Mouse (Mus musculus) testis, postnatal 10 days (tissue): ENCODE measurements at regions not wholly inside any gene's neighbourhood (a gene's known extent, or its start where the extent isn't known, plus 50 kb on each side); places are given as distances from the start of the nearest gene placed in this dataset.
A peak's percentile ranks its signal among the peaks of the same experiment; 100 is the strongest.

Experiments used
- DNase-seq: peaks from one replicate; pipeline ENCODE4 v3.0.0; 2021; ENCODE audit warnings: low spot score

DNA sequence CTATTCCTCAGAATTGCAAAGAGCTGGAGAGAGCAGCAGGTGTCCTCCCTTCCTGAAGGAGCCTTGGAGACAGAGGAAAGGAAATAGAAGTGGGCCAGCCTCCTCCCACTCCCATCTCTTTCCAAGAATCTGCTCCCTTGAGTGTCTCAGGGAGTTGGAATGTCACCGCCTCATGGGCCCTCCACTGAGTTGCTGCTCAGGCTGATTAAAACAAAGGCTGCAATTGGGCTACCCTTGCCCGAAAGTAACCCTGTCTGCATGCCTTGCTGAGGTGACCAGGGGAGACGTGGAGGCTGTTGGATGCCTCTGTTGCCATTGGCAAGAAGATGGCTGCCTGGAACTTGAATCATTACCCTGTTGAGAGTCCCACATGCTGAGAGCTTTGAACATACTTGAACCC, 59.7 kb upstream of the Abca1 start:
- peak; percentile 50 for DNase-seq

DNA sequence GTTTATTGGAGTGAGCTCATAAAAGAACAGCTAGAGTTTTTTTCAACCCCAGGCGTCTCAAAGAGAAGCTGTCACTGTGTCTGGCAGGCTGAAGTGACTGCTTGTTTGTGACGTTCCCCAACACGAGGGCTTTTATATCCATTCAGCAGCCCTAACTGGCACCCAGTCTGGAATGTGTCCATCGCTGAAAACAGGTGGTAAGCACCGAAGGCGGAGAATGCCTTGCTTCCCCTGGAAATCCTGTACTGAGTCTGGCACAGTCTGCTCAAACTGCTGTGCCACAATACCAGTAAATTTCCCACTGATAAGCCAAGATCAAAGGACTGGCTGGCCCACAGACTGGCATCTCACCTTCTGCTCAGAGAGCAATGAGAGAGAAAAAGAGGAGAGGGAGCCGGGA, 59.1 kb upstream of the Abca1 start:
- no peak for DNase-seq

DNA sequence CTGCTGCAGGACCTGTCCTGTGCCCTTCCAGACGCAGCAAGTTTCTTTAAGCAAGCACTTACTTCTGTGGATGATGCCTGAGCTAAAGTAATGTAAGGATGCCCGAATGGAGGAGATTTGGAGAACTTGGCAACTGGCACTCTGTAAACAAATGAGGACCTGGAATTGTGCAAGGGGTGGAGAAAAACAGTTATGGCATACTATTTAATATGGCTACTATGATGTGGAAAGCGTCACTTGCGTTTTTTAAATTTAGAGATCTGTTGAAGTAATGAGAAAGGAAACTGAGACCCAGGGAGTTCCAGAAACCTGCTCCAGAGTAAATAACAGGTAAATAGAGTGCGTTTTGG, 58.6 kb upstream of the Abca1 start:
- no peak for DNase-seq

DNA sequence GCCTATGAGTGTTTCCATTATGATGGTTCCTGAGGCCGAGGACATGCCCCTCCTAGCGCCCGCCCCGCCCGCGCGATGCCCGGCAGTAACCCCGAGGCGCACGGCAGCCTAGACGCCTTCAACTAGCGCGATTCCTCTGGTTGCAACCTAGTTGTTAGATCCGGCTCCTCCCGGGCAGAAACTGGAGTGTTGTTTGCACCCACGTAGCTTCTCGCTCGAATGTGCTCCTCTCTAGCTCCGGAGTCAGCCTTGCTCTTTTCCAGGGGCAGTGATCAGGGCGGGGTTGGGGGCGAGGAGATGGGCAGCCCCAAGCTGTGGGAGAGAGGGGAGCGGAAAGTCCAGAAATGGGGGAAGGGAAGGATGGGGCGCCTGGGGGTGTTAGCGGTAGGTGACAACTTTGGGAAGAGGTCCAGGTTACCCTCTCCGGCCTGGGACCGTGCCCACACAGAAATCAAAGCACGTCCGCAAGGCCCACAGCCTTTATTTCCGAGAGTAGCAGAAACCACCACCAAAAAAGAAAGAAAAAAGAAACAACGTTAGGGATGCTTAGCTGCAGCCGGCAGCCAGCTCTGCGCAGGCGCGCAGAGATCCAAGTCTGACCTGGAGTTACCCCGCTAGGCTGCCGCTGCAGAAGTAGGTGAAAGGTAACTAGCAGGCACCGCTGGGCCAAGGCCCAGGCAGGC, 58.1 kb upstream of the Abca1 start:
- peak; percentile 82 for DNase-seq

DNA sequence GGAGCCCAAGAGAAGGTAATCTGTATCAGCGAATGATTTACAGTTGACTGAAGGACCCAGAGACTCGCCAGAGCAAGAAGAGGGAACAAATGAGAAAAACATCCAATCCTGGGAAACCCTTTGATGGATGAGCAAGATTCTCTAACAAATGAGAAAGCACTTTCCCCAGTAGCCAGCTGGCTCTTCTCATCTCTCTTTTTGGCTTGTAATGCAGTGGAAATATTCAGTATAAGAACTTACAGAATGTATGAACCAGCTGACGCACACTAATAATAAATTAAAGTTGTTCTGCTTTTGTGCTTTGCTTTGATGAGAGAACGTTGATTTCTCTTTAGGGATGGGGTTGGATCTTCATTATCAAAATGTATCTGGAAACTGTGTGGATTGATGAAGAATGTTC, 52.8 kb upstream of the Abca1 start:
- no peak for DNase-seq

DNA sequence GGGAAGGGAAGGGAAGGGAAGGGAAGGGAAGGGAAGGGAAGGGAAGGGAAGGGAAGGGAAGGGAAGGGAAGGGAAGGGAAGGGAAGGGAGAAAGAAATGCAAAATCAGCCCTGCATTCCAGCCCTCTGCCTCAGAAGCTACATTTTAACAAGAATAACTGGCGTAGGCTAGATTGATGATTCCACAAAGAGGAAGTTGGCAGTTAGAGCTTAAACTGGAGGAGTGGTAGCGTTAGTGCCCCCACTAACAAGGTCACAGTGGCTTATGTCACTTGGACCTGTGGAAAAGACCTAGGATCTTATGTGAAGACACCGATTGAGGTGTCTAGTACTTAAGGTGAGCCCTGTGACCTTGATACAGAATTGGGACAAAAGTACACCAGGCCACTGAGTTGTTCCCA, 51.0 kb upstream of the Abca1 start:
- no peak for DNase-seq
